Mouse (Mus musculus): ENCODE measurements at regions not wholly inside any gene's neighbourhood (a gene's known extent, or its start where the extent isn't known, plus 50 kb on each side); places are given as distances from the start of the nearest gene placed in this dataset.

DNA sequence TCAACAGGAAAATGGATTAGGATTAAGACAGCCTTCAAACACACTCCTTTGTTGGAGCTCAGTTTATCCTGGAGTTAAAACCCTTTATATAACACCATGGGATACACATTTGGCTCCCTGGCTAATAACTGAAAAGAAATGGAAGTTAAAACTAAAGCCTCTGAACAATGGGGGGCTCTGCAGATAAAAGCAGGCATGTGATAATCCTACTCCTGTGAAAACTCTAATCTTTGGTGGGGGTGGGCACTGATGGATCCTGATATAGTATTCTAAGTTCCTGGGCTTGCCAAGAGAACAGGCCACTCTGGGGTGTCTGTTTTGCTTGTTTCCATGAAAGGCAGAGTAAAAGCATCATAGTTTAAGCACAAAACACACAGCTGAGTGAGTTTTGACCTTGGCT lies 388.5 kb upstream of the Ghitm start:
- TF ChIP-seq POLR2A (IDR thresholded peaks at IDR 0.05; ENCODE audit: borderline replicate concordance, insufficient read depth, low read length) (no peak), CTCF (IDR thresholded peaks at IDR 0.05; ENCODE audit: borderline replicate concordance, insufficient read depth, low read depth, low read length) (no peak)
